Mouse (Mus musculus): ENCODE measurements at regions not wholly inside any gene's neighbourhood (a gene's known extent, or its start where the extent isn't known, plus 50 kb on each side); places are given as distances from the start of the nearest gene placed in this dataset.

GRCm38 (mm10) chr5:7428291-7428690 is 83.7 kb upstream of the Zfp804b start:
- no peak for ATAC-seq (ENCODE audit: low read depth)
- no peak overlapping the region for H3K27ac ChIP-seq (replicated peaks)
- no peak overlapping the region for H3K4me2 ChIP-seq
- H3K9ac ChIP-seq, result no peak overlapping the region
- H3K4me3 ChIP-seq, result no peak overlapping the region
- H3K27me3 ChIP-seq, result no peaks in the 10 kb centered on the region
- H3K36me3 ChIP-seq, result no peaks in the 10 kb centered on the region
- WGBS, result 39% methylated on average over 5 of the region's 5 CpGs
- H3K4me1 ChIP-seq (replicated peaks), result no peaks in the 10 kb centered on the region
- no peaks in the 10 kb centered on the region for H3K9me3 ChIP-seq

DNA sequence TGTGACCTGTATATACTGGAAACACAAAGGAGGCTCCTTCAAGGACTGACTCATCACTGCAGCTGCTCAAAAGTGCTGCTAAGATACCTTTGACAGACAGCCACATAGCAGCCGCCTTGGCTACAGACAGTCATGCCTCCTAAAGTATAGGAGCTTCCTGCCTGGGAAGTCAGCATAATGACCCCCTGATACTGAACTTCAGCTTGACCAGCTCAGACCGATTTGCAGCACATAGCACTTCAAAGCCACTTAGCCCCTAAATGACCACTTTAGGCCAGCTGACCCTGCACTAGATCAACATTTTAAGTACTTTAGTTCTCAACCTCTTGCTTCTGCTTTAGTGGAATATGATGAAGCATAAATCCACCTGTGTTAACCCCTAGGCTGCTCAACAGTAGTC is 91.9 kb upstream of the Zfp804b start:
- Histone ChIP-seq H3K4me2 (no peak overlapping the region), H3K9ac (no peak overlapping the region), H3K4me1 (replicated peaks) (no peaks in the 10 kb centered on the region), H3K27ac (replicated peaks) (no peak overlapping the region), H3K27me3 (no peaks in the 10 kb centered on the region), H3K36me3 (no peaks in the 10 kb centered on the region), H3K4me3 (no peak overlapping the region), H3K9me3 (no peaks in the 10 kb centered on the region)
- WGBS, result 83% methylated on average over 2 of the region's 2 CpGs
- no peak for ATAC-seq (ENCODE audit: low read depth)

- no peaks in the 10 kb centered on the region for H3K4me1 ChIP-seq (replicated peaks)
- no peak overlapping the region for H3K4me3 ChIP-seq
- 60% methylated on average over 2 of the region's 2 CpGs for WGBS
- no peak overlapping the region for H3K27ac ChIP-seq (replicated peaks)
- H3K27me3 ChIP-seq, result no peaks in the 10 kb centered on the region
- H3K36me3 ChIP-seq, result no peaks in the 10 kb centered on the region
- H3K9me3 ChIP-seq, result no peaks in the 10 kb centered on the region
- no peak overlapping the region for H3K4me2 ChIP-seq
- H3K9ac ChIP-seq, result no peak overlapping the region
- no peak for ATAC-seq (ENCODE audit: low read depth)
Measured at GRCm38 (mm10) chr5:7448001-7448400, 103.4 kb upstream of the Zfp804b start.

GRCm38 (mm10) chr5:7454896-7455295 is 110.3 kb upstream of the Zfp804b start:
- Histone ChIP-seq H3K4me3 (no peak overlapping the region), H3K4me1 (replicated peaks) (no peaks in the 10 kb centered on the region), H3K27me3 (no peaks in the 10 kb centered on the region), H3K4me2 (no peak overlapping the region), H3K27ac (replicated peaks) (no peak overlapping the region), H3K36me3 (no peaks in the 10 kb centered on the region), H3K9me3 (no peaks in the 10 kb centered on the region), H3K9ac (no peak overlapping the region)
- ATAC-seq (ENCODE audit: low read depth), result no peak
- 93% methylated on average over 1 of the region's 1 CpGs for WGBS

DNA sequence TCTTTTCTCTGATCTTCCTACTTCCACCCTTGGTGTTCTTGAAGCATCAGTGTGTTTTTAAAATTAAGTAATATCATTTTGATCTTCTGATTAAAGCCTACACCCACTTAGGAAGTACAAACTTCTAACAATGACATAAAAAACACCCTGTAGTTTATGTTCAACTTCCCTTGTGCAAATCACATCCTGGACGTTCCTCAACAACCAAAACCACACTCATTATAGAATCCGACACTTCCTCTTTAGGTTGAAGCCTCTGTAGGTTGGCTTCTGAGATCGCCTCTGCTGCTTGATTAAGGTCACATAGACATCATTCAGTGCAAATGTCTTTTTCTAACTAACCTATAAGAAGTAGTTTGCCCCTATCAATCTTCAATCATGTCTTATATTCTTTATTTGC is 112.5 kb upstream of the Zfp804b start:
- ATAC-seq (ENCODE audit: low read depth), result no peak
- H3K4me3 ChIP-seq, result no peak overlapping the region
- no peak overlapping the region for H3K9ac ChIP-seq
- 80% methylated on average over 3 of the region's 3 CpGs for WGBS
- no peaks in the 10 kb centered on the region for H3K4me1 ChIP-seq (replicated peaks)
- no peaks in the 10 kb centered on the region for H3K36me3 ChIP-seq
- no peak overlapping the region for H3K4me2 ChIP-seq
- no peaks in the 10 kb centered on the region for H3K27me3 ChIP-seq
- H3K9me3 ChIP-seq, result no peaks in the 10 kb centered on the region
- H3K27ac ChIP-seq (replicated peaks), result no peak overlapping the region

DNA sequence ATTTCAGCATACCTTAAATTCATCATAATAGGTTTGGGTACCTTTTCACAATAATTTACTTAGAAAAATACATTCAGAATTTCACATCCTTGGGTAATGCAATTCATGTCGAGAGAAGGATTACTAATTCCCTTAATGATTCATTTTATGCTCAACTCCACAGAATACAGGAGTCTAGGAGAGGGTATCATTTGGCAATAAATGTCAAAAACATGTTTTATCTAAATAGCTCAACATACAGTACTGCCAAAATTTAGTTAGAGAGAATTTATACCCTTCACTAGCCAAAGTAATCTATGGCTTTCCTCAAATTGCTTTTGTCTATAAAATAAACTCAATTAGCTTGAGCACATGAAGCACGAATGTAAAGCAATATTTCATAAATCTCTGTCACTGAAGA is 144.6 kb upstream of the Zfp804b start:
- H3K36me3 ChIP-seq, result no peaks in the 10 kb centered on the region
- no peaks in the 10 kb centered on the region for H3K4me1 ChIP-seq (replicated peaks)
- H3K27me3 ChIP-seq, result no peaks in the 10 kb centered on the region
- no peak overlapping the region for H3K4me2 ChIP-seq
- ATAC-seq (ENCODE audit: low read depth), result peak; percentile 77
- H3K4me3 ChIP-seq, result no peak overlapping the region
- H3K27ac ChIP-seq (replicated peaks), result no peak overlapping the region
- no peak overlapping the region for H3K9ac ChIP-seq
- H3K9me3 ChIP-seq, result no peaks in the 10 kb centered on the region
- WGBS, result 53% methylated on average over 2 of the region's 2 CpGs

DNA sequence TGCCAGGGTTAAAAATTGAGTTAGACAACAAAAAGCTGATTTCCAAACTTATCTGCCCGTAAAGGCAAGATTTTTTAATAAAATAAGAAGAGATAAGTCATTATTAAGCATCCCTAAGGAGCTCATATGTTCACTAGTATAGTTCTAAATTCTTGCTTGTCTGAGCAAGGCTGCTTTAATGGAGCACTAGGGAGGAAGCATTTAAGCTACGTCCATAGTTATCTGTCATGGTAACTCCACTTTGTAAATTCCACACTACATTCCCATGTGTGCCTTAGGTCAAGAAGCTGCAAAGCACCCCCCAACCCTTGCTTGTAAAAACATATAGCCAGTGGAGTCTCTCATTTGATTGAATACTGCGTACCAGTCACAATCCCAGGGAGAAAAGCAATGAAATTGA is 145.0 kb upstream of the Zfp804b start:
- WGBS, result 62% methylated on average over 3 of the region's 3 CpGs
- Histone ChIP-seq H3K9ac (no peak overlapping the region), H3K27ac (replicated peaks) (no peak overlapping the region), H3K36me3 (no peaks in the 10 kb centered on the region), H3K9me3 (no peaks in the 10 kb centered on the region), H3K4me2 (no peak overlapping the region), H3K27me3 (no peaks in the 10 kb centered on the region), H3K4me3 (no peak overlapping the region), H3K4me1 (replicated peaks) (no peaks in the 10 kb centered on the region)
- ATAC-seq (ENCODE audit: low read depth), result peak; percentile 56

DNA sequence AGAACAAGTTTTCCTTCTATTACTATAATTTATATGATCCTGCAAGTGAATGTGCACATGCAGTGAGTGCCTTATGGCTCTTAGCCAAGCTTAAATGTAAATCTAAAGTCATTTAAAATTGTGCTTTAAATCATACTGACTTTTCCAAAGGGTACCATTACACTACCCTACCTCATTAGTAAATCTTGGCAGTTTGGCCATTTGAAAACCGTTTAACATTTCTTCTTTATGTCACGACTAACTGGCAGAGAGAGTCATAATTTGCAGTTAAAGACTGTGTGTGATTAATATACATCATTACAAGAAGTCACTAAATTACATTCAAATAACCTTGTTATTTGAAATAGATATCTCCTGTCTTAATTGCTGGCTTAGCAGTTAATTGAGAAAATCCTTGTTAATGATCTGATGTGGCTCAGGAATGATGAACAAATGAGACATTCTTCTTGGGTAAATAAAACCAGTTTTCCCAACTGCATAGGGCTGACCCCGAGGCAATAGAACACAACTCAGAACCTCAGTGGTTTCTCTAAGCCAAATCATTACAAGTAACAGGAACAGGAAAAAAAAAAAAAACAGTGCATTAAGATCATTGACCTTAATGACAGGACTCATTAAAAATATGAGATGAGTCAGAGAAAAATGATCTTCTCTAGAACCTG is 173.1 kb upstream of the Zfp804b start:
- Histone ChIP-seq H3K4me2 (no peak overlapping the region), H3K4me1 (replicated peaks) (no peaks in the 10 kb centered on the region), H3K36me3 (no peaks in the 10 kb centered on the region), H3K4me3 (no peak overlapping the region), H3K9ac (no peak overlapping the region), H3K9me3 (no peaks in the 10 kb centered on the region), H3K27me3 (no peaks in the 10 kb centered on the region), H3K27ac (replicated peaks) (no peak overlapping the region)
- ATAC-seq (ENCODE audit: low read depth), result peak; percentile 65
- 52% methylated on average over 3 of the region's 3 CpGs for WGBS

DNA sequence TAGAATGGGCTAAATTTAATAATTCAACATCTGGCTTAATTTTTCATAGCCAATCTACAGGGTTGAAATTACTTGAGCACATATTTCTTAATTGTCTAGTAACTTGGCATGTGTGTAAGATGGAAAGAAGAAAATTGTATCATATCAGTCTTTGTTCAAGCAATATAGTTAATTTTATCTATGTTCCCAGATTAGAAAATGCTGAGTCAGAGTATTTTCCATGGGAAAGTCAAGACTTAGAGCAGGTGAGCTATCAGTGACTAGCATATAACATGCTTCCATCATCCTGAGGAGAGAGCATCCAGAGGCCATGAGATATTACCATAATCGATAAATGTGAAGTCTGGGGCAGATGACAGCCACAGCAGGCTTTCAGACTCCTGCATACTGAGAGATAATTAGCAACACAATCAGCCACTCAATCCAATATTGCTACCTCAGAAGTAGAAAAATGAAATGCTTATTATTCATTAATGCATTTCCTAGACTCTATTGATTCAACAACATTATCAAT is 188.2 kb upstream of the Zfp804b start:
- Histone ChIP-seq H3K36me3 (no peaks in the 10 kb centered on the region), H3K9ac (no peak overlapping the region), H3K4me3 (no peak overlapping the region), H3K9me3 (no peaks in the 10 kb centered on the region), H3K27ac (replicated peaks) (no peak overlapping the region), H3K27me3 (no peaks in the 10 kb centered on the region), H3K4me2 (no peak overlapping the region), H3K4me1 (replicated peaks) (no peaks in the 10 kb centered on the region)
- WGBS, result 92% methylated on average over 1 of the region's 1 CpGs
- ATAC-seq (ENCODE audit: low read depth), result no peak

DNA sequence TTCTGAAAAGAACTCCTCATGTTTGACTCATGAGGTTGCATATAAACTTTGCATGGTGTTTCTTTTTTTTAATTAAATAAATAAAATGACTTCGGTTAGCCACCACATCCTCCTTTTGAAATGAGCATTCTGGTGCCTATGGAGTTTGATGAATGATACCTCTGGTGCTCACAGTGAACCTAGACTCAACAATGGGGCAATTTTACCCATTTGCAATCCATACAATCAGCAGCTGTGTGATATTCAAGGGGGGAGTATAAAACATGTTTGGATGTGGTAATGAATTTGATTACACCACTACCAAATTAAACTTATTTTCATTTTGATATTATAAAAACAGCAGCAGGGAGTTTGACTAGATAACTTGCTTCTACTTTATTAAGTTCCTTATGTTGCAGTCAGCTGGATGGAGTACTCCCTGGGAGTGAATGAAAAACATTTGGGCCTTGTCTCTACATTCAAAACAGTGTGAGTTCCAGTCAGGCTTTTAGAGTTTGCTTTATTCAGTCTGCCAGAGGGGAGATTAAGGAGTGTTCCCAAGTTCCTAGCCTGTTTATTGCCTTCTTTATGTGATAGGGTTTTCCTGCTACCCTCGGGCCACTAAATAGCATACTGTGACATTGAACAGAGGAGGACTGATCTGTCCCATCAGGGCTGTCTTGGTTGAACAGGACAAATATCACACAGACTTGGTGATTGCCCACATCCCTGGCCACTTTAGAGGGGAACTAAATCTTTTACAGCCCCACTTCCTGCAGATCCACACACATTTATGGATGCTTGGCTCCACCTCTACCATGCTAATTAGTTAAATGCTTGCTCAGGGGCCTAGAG is 195.5 kb upstream of the Zfp804b start:
- no peak overlapping the region for H3K9ac ChIP-seq
- no peaks in the 10 kb centered on the region for H3K27me3 ChIP-seq
- H3K36me3 ChIP-seq, result no peaks in the 10 kb centered on the region
- no peak overlapping the region for H3K4me2 ChIP-seq
- H3K9me3 ChIP-seq, result no peaks in the 10 kb centered on the region
- ATAC-seq (ENCODE audit: low read depth), result peak; percentile 67
- no peak overlapping the region for H3K4me3 ChIP-seq
- peak overlapping the region; percentile 13; the same call in 1 of the 2 replicates for H3K27ac ChIP-seq (replicated peaks)
- WGBS, result 21% methylated on average over 2 of the region's 2 CpGs
- peaks cover 12% of the 10 kb centered on the region; the same call in 1 of the 2 replicates for H3K4me1 ChIP-seq (replicated peaks)

- 82% methylated on average over 4 of the region's 4 CpGs for WGBS
- no peaks in the 10 kb centered on the region for H3K9me3 ChIP-seq
- peaks cover 12% of the 10 kb centered on the region; the same call in 1 of the 2 replicates for H3K4me1 ChIP-seq (replicated peaks)
- H3K27me3 ChIP-seq, result no peaks in the 10 kb centered on the region
- H3K27ac ChIP-seq (replicated peaks), result peak overlapping the region; percentile 13; the same call in 1 of the 2 replicates
- no peak overlapping the region for H3K9ac ChIP-seq
- no peaks in the 10 kb centered on the region for H3K36me3 ChIP-seq
- no peak overlapping the region for H3K4me2 ChIP-seq
- no peak overlapping the region for H3K4me3 ChIP-seq
- ATAC-seq (ENCODE audit: low read depth), result no peak
Measured at GRCm38 (mm10) chr5:7540646-7541038, 196.1 kb upstream of the Zfp804b start.

- ATAC-seq (ENCODE audit: low read depth), result peak; percentile 61; the same call in 1 of the 2 replicates
- peaks cover 12% of the 10 kb centered on the region; the same call in 1 of the 2 replicates for H3K4me1 ChIP-seq (replicated peaks)
- 51% methylated on average over 3 of the region's 3 CpGs for WGBS
Measured at GRCm38 (mm10) chr5:7543857-7544256, 199.3 kb upstream of the Zfp804b start.

More at GRCm38 (mm10) chr5:7543857-7544256, 199.3 kb upstream of the Zfp804b start:
- H3K4me3 ChIP-seq, result no peak overlapping the region
- H3K36me3 ChIP-seq, result no peaks in the 10 kb centered on the region
- no peaks in the 10 kb centered on the region for H3K9me3 ChIP-seq
- H3K4me2 ChIP-seq, result no peak overlapping the region
- H3K27ac ChIP-seq (replicated peaks), result no peak overlapping the region
- no peak overlapping the region for H3K9ac ChIP-seq
- no peaks in the 10 kb centered on the region for H3K27me3 ChIP-seq

All from neural tube, embryonic 13.5 days (tissue).